Mouse (Mus musculus) intestine, postnatal 0 days (tissue): ENCODE data around the gene Supt20. TPM values are rescaled to one million over a fixed set of nuclear protein-coding genes. Genes with fewer than 3 reads are reported as not detected.

Experiments
- ATAC-seq: fragments of 200-750 bp; cut with Nextera tagmentation; 2 replicates; pipeline ENCODE4 v1.8.0; 2017; ENCODE audit warnings: mild to moderate bottlenecking, moderate TSS enrichment, moderate library complexity
- H3K27ac ChIP-seq: fragments of 300-500 bp; sonication (generic); 2 replicates; pipeline ENCODE4 v1.5.1; 2014; ENCODE audit warnings: mild to moderate bottlenecking, low read depth, low read length, moderate library complexity
- H3K27me3 ChIP-seq: fragments of 300-500 bp; sonication (generic); replicated peaks from 2 replicates; pipeline ENCODE4 v1.6.1; 2014; ENCODE audit warnings: low read length, mixed read lengths; ENCODE audit not compliant: control insufficient read depth, insufficient read depth
- H3K36me3 ChIP-seq: fragments of 300-500 bp; sonication (generic); 2 replicates; pipeline ENCODE4 v1.6.1; 2014; ENCODE audit warnings: mild to moderate bottlenecking, moderate library complexity; ENCODE audit not compliant: control insufficient read depth, insufficient read depth
- H3K4me1 ChIP-seq: fragments of 300-500 bp; sonication (generic); replicated peaks from 2 replicates; pipeline ENCODE4 v1.6.1; 2014; ENCODE audit warnings: antibody characterized with exemption, low read length, mixed read lengths; ENCODE audit not compliant: control insufficient read depth, insufficient read depth
- H3K4me2 ChIP-seq: fragments of 300-500 bp; sonication (generic); replicated peaks from 2 replicates; pipeline ENCODE4 v1.6.1; 2014; ENCODE audit warnings: low read depth, mild to moderate bottlenecking, moderate library complexity
- H3K4me3 ChIP-seq: fragments of 300-500 bp; sonication (generic); 2 replicates; pipeline ENCODE4 v1.5.1; 2014; ENCODE audit warnings: low read depth, low read length
- H3K9ac ChIP-seq: fragments of 300-500 bp; sonication (generic); 2 replicates; pipeline ENCODE4 v1.6.1; 2014; ENCODE audit warnings: mild to moderate bottlenecking, low read depth, low read length
- H3K9me3 ChIP-seq: fragments of 300-500 bp; sonication (generic); 2 replicates; pipeline ENCODE4 v1.6.1; 2016; ENCODE audit warnings: mixed run types; ENCODE audit not compliant: control insufficient read depth
- CTCF ChIP-seq: sonication (generic); IDR thresholded peaks from 2 replicates; pipeline ENCODE4 v1.5.1; 2016; ENCODE audit warnings: low read depth, mild to moderate bottlenecking, control low read depth, antibody characterized with exemption, moderate library complexity
- WGBS: fragments of 180-500 bp; shearing (Covaris S2); extraction: QIAGEN DNeasy Blood & Tissue Kit; methylation state at CpG from one replicate; pipeline ENCODE4 v1.1.7; 2014; 5-methylcytosine and 5-hydroxymethylcytosine counted together
- polyA plus RNA-seq: library from polyadenylated mRNA; unstranded; fragments of >200 nt; fragmentation: Nextera tagmentation; extraction: Ambion mirVana; gene quantifications from 2 replicates; pipeline ENCODE4 v1.2.1, GENCODE M21; 2015

Supt20 gene
- polyA plus RNA-seq, 1 experiment from 2014 or later, result 27.5 TPM

DNA sequence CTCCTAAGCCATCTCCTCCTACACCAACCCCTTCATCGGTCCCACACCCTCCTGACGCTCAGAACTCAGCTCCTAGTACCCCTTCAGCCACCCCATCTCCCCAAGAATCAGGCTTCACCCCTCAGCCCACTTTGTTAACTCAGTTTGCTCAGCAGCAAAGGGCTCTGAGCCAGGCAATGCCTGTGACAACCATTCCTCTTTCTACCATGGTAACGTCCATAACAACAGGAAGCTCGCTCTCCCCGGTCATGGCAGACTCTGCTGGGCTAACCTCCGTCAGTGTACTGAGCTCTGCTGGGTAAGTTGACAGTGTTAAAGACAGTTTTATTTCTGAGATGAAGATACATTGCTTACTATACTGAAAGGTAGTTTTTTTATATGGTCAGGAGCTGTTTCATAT, 24.7 kb downstream of the Supt20 start:
- Histone ChIP-seq H3K4me2 (no peak overlapping the region), H3K9ac (no peak overlapping the region), H3K4me1 (no peaks in the 10 kb centered on the region), H3K9me3 (no peaks in the 10 kb centered on the region), H3K4me3 (no peak overlapping the region), H3K27ac (no peak overlapping the region), H3K27me3 (no peaks in the 10 kb centered on the region), H3K36me3 (peaks cover 68% of the 10 kb centered on the region)
- TF ChIP-seq CTCF, result no peak
- WGBS, result 81% methylated on average over 6 of the region's 6 CpGs
- ATAC-seq, result no peak

DNA sequence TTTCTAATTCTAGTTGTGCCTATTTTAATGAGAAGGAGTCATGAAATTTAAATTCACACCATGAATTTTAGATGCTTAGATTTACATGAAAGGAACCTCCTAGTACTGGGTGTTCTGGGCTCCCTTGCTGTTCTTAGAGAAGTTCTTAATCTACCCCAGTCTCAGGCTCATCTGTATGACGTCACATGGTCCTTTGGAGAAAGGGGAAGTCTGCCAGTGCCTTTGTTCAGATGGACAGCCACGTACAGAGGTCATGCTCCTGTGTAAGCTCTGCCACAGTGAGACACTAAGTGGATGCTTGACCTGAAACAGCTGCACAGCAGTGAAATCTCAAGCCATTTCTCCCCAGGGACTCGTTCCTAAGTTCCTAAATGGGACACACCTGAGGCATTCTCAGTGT, 26.3 kb downstream of the Supt20 start:
- WGBS, result 67% methylated on average over 3 of the region's 3 CpGs
- H3K36me3 ChIP-seq, result peaks cover 75% of the 10 kb centered on the region
- no peak overlapping the region for H3K27ac ChIP-seq

GRCm38 (mm10) chr3:54723741-54724500, 31.3 kb downstream of the Supt20 start:
- Histone ChIP-seq H3K4me1 (no peaks in the 10 kb centered on the region), H3K9me3 (no peaks in the 10 kb centered on the region), H3K4me3 (no peak overlapping the region), H3K4me2 (no peak overlapping the region), H3K27ac (no peak overlapping the region), H3K27me3 (no peaks in the 10 kb centered on the region), H3K36me3 (peaks cover 63% of the 10 kb centered on the region), H3K9ac (no peak overlapping the region)
- no peak for TF ChIP-seq CTCF
- no peak for ATAC-seq
- WGBS, result 80% methylated on average over 10 of the region's 10 CpGs

More for the DNA sequence above, 26.3 kb downstream of the Supt20 start:
- Histone ChIP-seq H3K4me1 (no peaks in the 10 kb centered on the region), H3K9me3 (no peaks in the 10 kb centered on the region), H3K9ac (no peak overlapping the region), H3K27me3 (no peaks in the 10 kb centered on the region), H3K4me3 (no peak overlapping the region), H3K4me2 (no peak overlapping the region)
- TF ChIP-seq CTCF, result no peak
- no peak for ATAC-seq

DNA sequence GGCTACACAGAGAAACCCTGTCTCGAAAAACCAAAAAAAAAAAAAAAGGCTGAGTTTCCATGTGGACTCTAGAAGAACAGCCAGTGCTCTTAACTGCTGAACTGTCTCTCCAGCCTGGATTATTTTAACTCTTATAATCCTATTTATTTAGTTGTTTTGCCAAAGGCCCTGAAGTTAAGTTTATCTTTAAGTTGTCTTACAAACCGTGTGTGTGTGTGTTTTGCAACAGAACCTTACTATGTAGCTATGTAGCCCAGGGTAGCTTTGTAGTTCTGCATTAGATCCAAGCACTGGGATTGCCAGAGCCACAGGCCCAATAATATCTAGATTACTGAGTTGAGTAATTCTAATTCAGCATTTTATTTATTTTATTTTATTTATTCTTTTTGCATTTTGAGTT, 32.7 kb downstream of the Supt20 start:
- Histone ChIP-seq H3K27me3 (no peaks in the 10 kb centered on the region), H3K9ac (no peak overlapping the region), H3K4me2 (no peak overlapping the region), H3K4me1 (no peaks in the 10 kb centered on the region), H3K4me3 (no peak overlapping the region), H3K9me3 (no peaks in the 10 kb centered on the region), H3K27ac (no peak overlapping the region), H3K36me3 (peaks cover 73% of the 10 kb centered on the region)
- no peak for ATAC-seq
- 64% methylated on average over 2 of the region's 2 CpGs for WGBS
- no peak for TF ChIP-seq CTCF

DNA sequence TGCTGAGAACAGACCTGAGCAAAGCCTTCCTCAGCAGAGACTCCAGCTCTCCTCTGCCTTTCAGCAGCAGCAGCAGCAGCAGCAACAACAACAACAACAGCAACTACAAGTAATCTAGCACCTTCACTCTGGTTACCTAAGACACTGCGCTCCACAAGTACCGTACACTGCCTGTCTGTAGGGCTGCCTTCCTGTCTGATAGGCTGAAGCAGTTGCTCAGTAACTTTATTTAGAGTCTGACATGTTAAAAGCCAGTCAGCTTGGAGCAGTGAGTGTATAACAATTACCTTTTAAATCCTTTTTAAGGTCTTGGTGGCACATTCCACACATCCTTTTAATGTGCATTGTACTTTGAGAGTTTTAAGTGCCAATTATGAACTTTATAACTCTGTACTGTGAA, 35.0 kb downstream of the Supt20 start:
- H3K9me3 ChIP-seq, result no peaks in the 10 kb centered on the region
- H3K4me1 ChIP-seq, result no peaks in the 10 kb centered on the region
- WGBS, result 96% methylated on average over 2 of the region's 2 CpGs
- no peak overlapping the region for H3K4me3 ChIP-seq
- no peak overlapping the region for H3K4me2 ChIP-seq
- TF ChIP-seq CTCF, result no peak
- H3K27ac ChIP-seq, result no peak overlapping the region
- H3K27me3 ChIP-seq, result no peaks in the 10 kb centered on the region
- H3K36me3 ChIP-seq, result peaks cover 62% of the 10 kb centered on the region
- no peak overlapping the region for H3K9ac ChIP-seq
- ATAC-seq, result no peak

- ATAC-seq, result no peak
- Histone ChIP-seq H3K36me3 (peaks cover 57% of the 10 kb centered on the region), H3K4me3 (no peak overlapping the region), H3K27ac (no peak overlapping the region), H3K9ac (no peak overlapping the region), H3K4me2 (no peak overlapping the region), H3K9me3 (no peaks in the 10 kb centered on the region), H3K4me1 (no peaks in the 10 kb centered on the region), H3K27me3 (no peaks in the 10 kb centered on the region)
- TF ChIP-seq CTCF, result no peak
- WGBS, result 85% methylated on average over 6 of the region's 6 CpGs
These were observed 35.5 kb downstream of the Supt20 start for GRCm38 (mm10) chr3:54728100-54728499.
